Mouse (Mus musculus) T-helper 17 cell (primary cell): Measurements from ENCODE around the gene Tle6.

Experiments
- in situ Hi-C, 2 experiments: fragments of 300-600 bp; cut with MboI, MseI; formaldehyde crosslinking; loops; 1 replicate in 1 of 2; 2 replicates in 1 of 2; pipeline ENCODE4 v1.15.1; 2025; ENCODE audit warnings: high pct_unique_total_duplicates in 2 of 2

The Tle6 gene

GRCm38 (mm10) chr10:81544296-81545160 is 56.3 kb downstream of the Tle6 start:
- in situ Hi-C loops = loop anchor here in 1 of 2 experiments (5.0 kb wide), 1 partner anchor 252 kb away; the partner anchor contains the start of genes Pip5k1c and Tjp3

- in situ Hi-C loops = no loop called here
Observed at GRCm38 (mm10) chr10:81543633-81544032, 57.2 kb downstream of the Tle6 start.

GRCm38 (mm10) chr10:81542727-81543460 is 58.0 kb downstream of the Tle6 start:
- in situ Hi-C loops = no loop called here

- in situ Hi-C loops = no loop called here
Observed at GRCm38 (mm10) chr10:81541803-81542202, 59.1 kb downstream of the Tle6 start.

DNA sequence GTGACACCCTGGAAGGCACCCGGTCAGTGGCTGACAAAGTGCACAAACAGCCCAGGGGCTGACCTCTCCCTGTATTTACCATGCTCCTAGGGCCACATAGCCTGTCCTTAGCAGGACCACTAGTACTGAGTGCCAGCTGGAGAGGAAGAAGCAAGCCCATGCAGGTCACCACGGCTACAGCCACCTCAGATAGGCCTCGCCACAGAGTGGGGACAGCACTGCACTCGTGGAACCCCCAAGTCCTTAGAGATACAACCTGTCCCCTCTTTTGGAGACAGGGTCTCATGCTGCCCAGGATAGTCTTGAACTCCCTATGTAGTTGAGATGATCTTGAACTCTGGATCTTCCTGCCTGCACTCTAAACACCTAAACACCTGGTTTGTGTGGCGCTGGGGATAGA is 59.5 kb downstream of the Tle6 start:
- in situ Hi-C loops = no loop called here
